Mouse (Mus musculus): ENCODE measurements at regions not wholly inside any gene's neighbourhood (a gene's known extent, or its start where the extent isn't known, plus 50 kb on each side); places are given as distances from the start of the nearest gene placed in this dataset.
A peak's percentile ranks its signal among the peaks of the same experiment; 100 is the strongest.

- 73% methylated on average over 3 of the region's 3 CpGs for WGBS
- no peak for TF ChIP-seq POLR2A (IDR thresholded peaks at IDR 0.05; ENCODE audit: borderline replicate concordance, extremely low read depth, insufficient read depth, insufficient read length)
- Histone ChIP-seq H3K4me1 (ENCODE audit: control insufficient read depth, insufficient read depth, low read length) (no peaks in the 10 kb centered on the region), H3K9me3 (ENCODE audit: control insufficient read depth, low read length) (no peaks in the 10 kb centered on the region), H3K27ac (replicated peaks; ENCODE audit: low read depth, low read length) (no peak overlapping the region), H3K4me3 (replicated peaks; ENCODE audit: low read length) (no peak overlapping the region), H3K27me3 (ENCODE audit: control insufficient read depth, insufficient read depth, low read length) (no peaks in the 10 kb centered on the region), H3K4me2 (replicated peaks; ENCODE audit: low read depth, low read length, severe bottlenecking) (no peak overlapping the region), H3K9ac (ENCODE audit: low read depth, low read length, severe bottlenecking) (no peak overlapping the region), H3K36me3 (ENCODE audit: control insufficient read depth, insufficient read depth, low read length) (no peaks in the 10 kb centered on the region)
- no peak for ATAC-seq (ENCODE audit: low FRiP score, low read depth)
- no peak for DNase-seq (ENCODE audit: low spot score)
These were observed 396.6 kb upstream of the Fbxo33 start for GRCm38 (mm10) chr12:59616075-59616474.

- H3K4me1 ChIP-seq (ENCODE audit: control insufficient read depth, insufficient read depth, low read length) = no peaks in the 10 kb centered on the region
- H3K9me3 ChIP-seq (ENCODE audit: control insufficient read depth, low read length) = no peaks in the 10 kb centered on the region
- no peak overlapping the region for H3K4me3 ChIP-seq (replicated peaks; ENCODE audit: low read length)
- TF ChIP-seq POLR2A (IDR thresholded peaks at IDR 0.05; ENCODE audit: borderline replicate concordance, extremely low read depth, insufficient read depth, insufficient read length) = no peak
- no peak overlapping the region for H3K27ac ChIP-seq (replicated peaks; ENCODE audit: low read depth, low read length)
- 89% methylated on average over 9 of the region's 9 CpGs for WGBS
- DNase-seq (ENCODE audit: low spot score) = no peak
- no peaks in the 10 kb centered on the region for H3K27me3 ChIP-seq (ENCODE audit: control insufficient read depth, insufficient read depth, low read length)
- no peak for ATAC-seq (ENCODE audit: low FRiP score, low read depth)
- no peak overlapping the region for H3K4me2 ChIP-seq (replicated peaks; ENCODE audit: low read depth, low read length, severe bottlenecking)
- no peak overlapping the region for H3K9ac ChIP-seq (ENCODE audit: low read depth, low read length, severe bottlenecking)
- H3K36me3 ChIP-seq (ENCODE audit: control insufficient read depth, insufficient read depth, low read length) = no peaks in the 10 kb centered on the region
These were observed 380.3 kb upstream of the Fbxo33 start for GRCm38 (mm10) chr12:59599785-59600184.

- no peak for ATAC-seq (ENCODE audit: low FRiP score, low read depth)
These were observed 369.8 kb upstream of the Fbxo33 start for GRCm38 (mm10) chr12:59589354-59589753.

DNA sequence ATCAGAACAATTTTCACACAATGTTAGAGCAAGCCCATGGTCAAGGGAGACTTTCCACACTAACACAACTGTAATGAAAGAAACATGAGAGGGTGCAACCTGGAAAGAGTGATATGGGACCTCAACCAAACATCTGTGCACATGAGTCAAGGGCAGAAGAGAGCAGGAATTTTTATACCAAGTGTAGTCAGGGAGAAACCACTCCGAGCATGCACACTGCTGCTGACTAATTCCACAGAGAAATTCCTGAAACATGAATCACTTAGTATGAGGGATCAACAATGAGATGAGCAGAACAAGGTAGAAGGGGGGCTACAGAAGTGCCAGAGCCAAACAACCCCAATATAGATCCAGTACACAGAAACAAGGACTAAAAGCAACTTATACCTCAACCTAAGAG, 363.1 kb upstream of the Fbxo33 start:
- Histone ChIP-seq H3K36me3 (ENCODE audit: control insufficient read depth, insufficient read depth, low read length) (no peaks in the 10 kb centered on the region), H3K4me2 (replicated peaks; ENCODE audit: low read depth, low read length, severe bottlenecking) (no peak overlapping the region), H3K4me3 (replicated peaks; ENCODE audit: low read length) (no peak overlapping the region), H3K9me3 (ENCODE audit: control insufficient read depth, low read length) (no peaks in the 10 kb centered on the region), H3K9ac (ENCODE audit: low read depth, low read length, severe bottlenecking) (no peak overlapping the region), H3K4me1 (ENCODE audit: control insufficient read depth, insufficient read depth, low read length) (no peaks in the 10 kb centered on the region), H3K27ac (replicated peaks; ENCODE audit: low read depth, low read length) (no peak overlapping the region), H3K27me3 (ENCODE audit: control insufficient read depth, insufficient read depth, low read length) (no peaks in the 10 kb centered on the region)
- ATAC-seq (ENCODE audit: low FRiP score, low read depth) (no peak), DNase-seq (ENCODE audit: low spot score) (peak; percentile 12)
- TF ChIP-seq POLR2A (IDR thresholded peaks at IDR 0.05; ENCODE audit: borderline replicate concordance, extremely low read depth, insufficient read depth, insufficient read length) = no peak
- 68% methylated on average over 1 of the region's 1 CpGs for WGBS

More at GRCm38 (mm10) chr12:59589354-59589753, 369.8 kb upstream of the Fbxo33 start:
- no peak overlapping the region for H3K9ac ChIP-seq (ENCODE audit: low read depth, low read length, severe bottlenecking)
- no peak for DNase-seq (ENCODE audit: low spot score)
- WGBS = 97% methylated on average over 2 of the region's 2 CpGs
- no peaks in the 10 kb centered on the region for H3K27me3 ChIP-seq (ENCODE audit: control insufficient read depth, insufficient read depth, low read length)
- H3K4me3 ChIP-seq (replicated peaks; ENCODE audit: low read length) = no peak overlapping the region
- no peak overlapping the region for H3K27ac ChIP-seq (replicated peaks; ENCODE audit: low read depth, low read length)
- no peaks in the 10 kb centered on the region for H3K4me1 ChIP-seq (ENCODE audit: control insufficient read depth, insufficient read depth, low read length)
- H3K9me3 ChIP-seq (ENCODE audit: control insufficient read depth, low read length) = no peaks in the 10 kb centered on the region
- H3K36me3 ChIP-seq (ENCODE audit: control insufficient read depth, insufficient read depth, low read length) = no peaks in the 10 kb centered on the region
- H3K4me2 ChIP-seq (replicated peaks; ENCODE audit: low read depth, low read length, severe bottlenecking) = no peak overlapping the region
- TF ChIP-seq POLR2A (IDR thresholded peaks at IDR 0.05; ENCODE audit: borderline replicate concordance, extremely low read depth, insufficient read depth, insufficient read length) = no peak

GRCm38 (mm10) chr12:59579694-59580093, 360.2 kb upstream of the Fbxo33 start:
- 81% methylated on average over 5 of the region's 5 CpGs for WGBS
- no peaks in the 10 kb centered on the region for H3K27me3 ChIP-seq (ENCODE audit: control insufficient read depth, insufficient read depth, low read length)
- H3K4me1 ChIP-seq (ENCODE audit: control insufficient read depth, insufficient read depth, low read length) = no peaks in the 10 kb centered on the region
- H3K27ac ChIP-seq (replicated peaks; ENCODE audit: low read depth, low read length) = no peak overlapping the region
- no peak overlapping the region for H3K9ac ChIP-seq (ENCODE audit: low read depth, low read length, severe bottlenecking)
- DNase-seq (ENCODE audit: low spot score) (no peak), ATAC-seq (ENCODE audit: low FRiP score, low read depth) (no peak)
- no peak overlapping the region for H3K4me3 ChIP-seq (replicated peaks; ENCODE audit: low read length)
- no peaks in the 10 kb centered on the region for H3K36me3 ChIP-seq (ENCODE audit: control insufficient read depth, insufficient read depth, low read length)
- no peak for TF ChIP-seq POLR2A (IDR thresholded peaks at IDR 0.05; ENCODE audit: borderline replicate concordance, extremely low read depth, insufficient read depth, insufficient read length)
- no peak overlapping the region for H3K4me2 ChIP-seq (replicated peaks; ENCODE audit: low read depth, low read length, severe bottlenecking)
- H3K9me3 ChIP-seq (ENCODE audit: control insufficient read depth, low read length) = no peaks in the 10 kb centered on the region

DNA sequence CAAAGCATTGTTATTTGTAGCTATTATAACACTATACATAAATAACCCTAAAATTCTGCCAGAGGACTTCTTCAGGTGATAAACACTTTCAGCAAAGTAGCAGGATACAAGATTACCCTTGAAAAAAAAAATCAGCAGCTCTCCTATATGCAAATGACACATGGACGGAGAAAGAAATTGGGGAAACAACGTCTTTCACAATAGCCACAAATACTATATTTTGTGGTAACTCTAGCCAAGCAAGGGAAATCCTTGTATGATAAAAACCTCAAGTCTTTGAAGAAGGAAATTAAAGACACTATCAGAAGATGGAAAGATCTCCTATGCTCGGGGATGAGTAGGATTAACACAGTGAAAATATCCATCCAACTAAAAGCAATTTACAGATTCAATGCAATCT, 344.4 kb upstream of the Fbxo33 start:
- Histone ChIP-seq H3K4me3 (replicated peaks; ENCODE audit: low read length) (no peak overlapping the region), H3K9me3 (ENCODE audit: control insufficient read depth, low read length) (no peaks in the 10 kb centered on the region), H3K27ac (replicated peaks; ENCODE audit: low read depth, low read length) (no peak overlapping the region), H3K27me3 (ENCODE audit: control insufficient read depth, insufficient read depth, low read length) (no peaks in the 10 kb centered on the region), H3K4me2 (replicated peaks; ENCODE audit: low read depth, low read length, severe bottlenecking) (no peak overlapping the region), H3K9ac (ENCODE audit: low read depth, low read length, severe bottlenecking) (no peak overlapping the region), H3K36me3 (ENCODE audit: control insufficient read depth, insufficient read depth, low read length) (no peaks in the 10 kb centered on the region), H3K4me1 (ENCODE audit: control insufficient read depth, insufficient read depth, low read length) (no peaks in the 10 kb centered on the region)
- TF ChIP-seq POLR2A (IDR thresholded peaks at IDR 0.05; ENCODE audit: borderline replicate concordance, extremely low read depth, insufficient read depth, insufficient read length) = no peak
- DNase-seq (ENCODE audit: low spot score) (no peak), ATAC-seq (ENCODE audit: low FRiP score, low read depth) (no peak)
- WGBS = 83% methylated on average over 3 of the region's 3 CpGs
